Mouse (Mus musculus): ENCODE data around the gene Hsp90ab1. TPM values are rescaled to one million over a fixed set of nuclear protein-coding genes. Genes with fewer than 3 reads are reported as not detected.
A peak's percentile ranks its signal among the peaks of the same experiment; 100 is the strongest.

Gene Hsp90ab1
- 1,000 to 10,000 TPM; 1,454 to 1,586 TPM for total RNA-seq (2021)
- long read RNA-seq, experiment 1, transcript Hsp90ab1-201 (11 exons, 2,520 nt): major isoform, 1,460 of 1,690 reads
- long read RNA-seq, experiment 1, partial matches to known transcripts: 205 of 1,690 reads
- long read RNA-seq, experiment 1, other reads (novel, unspliced or antisense): 25 of 1,690 reads
- long read RNA-seq, experiment 2, transcript Hsp90ab1-201 (11 exons, 2,520 nt): major isoform, 1,224 of 1,412 reads
- long read RNA-seq, experiment 2, partial matches to known transcripts: 150 of 1,412 reads
- long read RNA-seq, experiment 2, other reads (novel, unspliced or antisense): 38 of 1,412 reads

DNA sequence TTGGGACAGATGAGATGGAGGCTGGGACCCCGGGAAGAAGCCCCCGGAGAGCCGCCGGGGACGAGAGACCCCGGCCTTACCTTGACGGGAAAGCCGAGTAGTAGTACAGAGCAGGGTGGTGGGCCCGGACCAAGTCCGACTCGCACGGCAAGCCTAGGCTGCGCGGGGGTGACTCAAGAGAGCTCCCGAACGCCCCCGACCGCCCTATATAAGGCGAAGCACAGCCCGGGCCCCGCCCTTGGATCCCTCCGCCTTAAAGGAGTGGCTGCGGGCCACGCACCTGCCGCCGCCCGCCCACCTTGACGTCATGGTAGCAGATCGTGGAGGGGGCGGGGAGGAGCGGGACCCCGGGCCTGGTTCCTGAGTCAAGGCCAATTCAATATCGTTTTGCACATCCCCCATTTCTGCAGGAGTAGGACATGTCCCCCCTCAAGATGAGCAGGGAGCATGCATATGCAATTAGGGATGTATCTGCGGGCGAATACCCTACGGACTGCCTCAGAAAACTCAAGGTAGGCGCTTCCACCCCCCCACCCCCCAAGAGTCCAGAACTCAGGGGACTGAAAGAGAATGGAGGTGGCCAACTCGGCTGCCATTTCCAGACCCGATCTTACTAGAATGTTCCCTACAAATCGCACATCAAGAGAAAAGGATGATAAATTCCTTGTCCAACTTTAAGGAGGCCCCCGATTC is at the start of gene Hsp90ab1:
Gene Hsp90ab1 (minus strand): TSS at position 185 of the 693 bp plus-strand sequence.
- DNase-seq (ENCODE audit: low spot score in 2 of 2): peak; percentile 98 to 99
- intact Hi-C loops (cut with DNase I): no loop called here

- intact Hi-C loops (cut with DNase I): no loop called here
- no peak for DNase-seq (ENCODE audit: low spot score in 2 of 2)
Observed at GRCm38 (mm10) chr17:45619386-45620256, 46.5 kb upstream of the Hsp90ab1 start.

DNA sequence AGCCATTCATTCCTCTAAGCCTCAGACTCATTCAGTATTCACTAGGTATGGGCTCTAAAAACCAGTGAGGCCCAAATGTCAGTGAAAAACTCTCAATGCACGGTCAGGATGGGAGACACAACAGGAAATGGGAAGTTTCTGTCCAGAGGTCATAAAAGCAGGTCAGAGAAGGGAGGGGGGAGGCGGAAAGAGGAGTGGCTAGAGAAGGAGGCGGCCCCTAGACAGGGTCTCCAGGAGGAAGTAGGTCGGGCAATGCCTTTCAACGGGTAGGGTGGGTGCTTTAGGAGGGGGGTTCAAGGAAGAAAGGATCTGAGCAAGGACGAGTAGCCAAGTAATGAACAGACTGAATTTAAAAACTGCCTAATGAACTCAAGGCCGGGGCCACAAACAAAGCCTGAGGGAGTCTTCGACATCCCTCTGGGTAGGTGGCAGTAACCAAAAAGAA is 45.9 kb upstream of the Hsp90ab1 start:
- intact Hi-C loops (cut with DNase I): no loop called here
- no peak for DNase-seq (ENCODE audit: low spot score in 2 of 2)

DNA sequence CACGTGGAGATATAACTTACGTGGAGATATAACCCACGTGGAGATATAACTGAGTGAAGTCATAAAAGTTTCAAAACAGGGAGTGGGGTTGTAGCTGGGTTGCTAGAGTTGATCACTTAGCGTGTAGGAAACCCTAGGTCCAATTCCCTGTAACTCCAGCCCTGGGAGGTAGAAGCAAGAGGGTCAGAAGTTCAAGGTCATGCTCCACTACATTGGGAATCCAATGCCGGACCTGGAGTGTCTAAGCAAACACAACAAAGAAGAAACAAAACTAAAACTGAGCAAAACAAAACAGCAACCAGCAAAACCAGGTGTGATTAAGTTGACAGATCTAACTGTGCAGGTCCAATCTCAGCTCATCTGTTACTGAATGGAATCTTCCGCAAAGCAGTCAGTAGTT is 44.6 kb upstream of the Hsp90ab1 start:
- DNase-seq (ENCODE audit: low spot score in 2 of 2): no peak
- intact Hi-C loops (cut with DNase I): no loop called here

DNA sequence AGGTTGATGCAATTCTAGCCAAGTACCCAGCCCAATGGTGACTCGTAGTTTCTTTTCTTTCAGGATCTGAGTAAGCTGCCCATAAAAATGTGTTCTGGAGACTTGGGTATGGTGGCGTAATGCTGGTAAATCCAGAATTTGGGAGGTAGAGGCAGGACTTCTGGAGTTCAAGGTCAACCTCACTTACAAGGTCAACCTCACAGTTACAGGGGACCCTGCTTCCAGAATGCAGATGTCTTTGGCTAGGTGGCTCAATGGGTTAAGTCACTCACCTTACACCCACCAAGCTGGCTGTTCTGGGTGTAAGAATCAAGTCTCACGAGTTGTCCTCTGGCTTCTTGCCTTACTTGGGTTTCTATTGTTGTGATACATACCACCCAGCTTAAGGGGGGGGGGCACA is 43.6 kb upstream of the Hsp90ab1 start:
- no peak for DNase-seq (ENCODE audit: low spot score in 2 of 2)
- intact Hi-C loops (cut with DNase I): no loop called here

- intact Hi-C loops (cut with DNase I): no loop called here
- DNase-seq (ENCODE audit: low spot score in 2 of 2): no peak
Observed at GRCm38 (mm10) chr17:45616046-45616650, 43.1 kb upstream of the Hsp90ab1 start.

GRCm38 (mm10) chr17:45612921-45613320 is 39.9 kb upstream of the Hsp90ab1 start:
- intact Hi-C loops (cut with DNase I): no loop called here
- no peak for DNase-seq (ENCODE audit: low spot score in 2 of 2)

- intact Hi-C loops (cut with DNase I): no loop called here
- DNase-seq (ENCODE audit: low spot score in 2 of 2): no peak
Observed at GRCm38 (mm10) chr17:45612008-45612407, 38.9 kb upstream of the Hsp90ab1 start.

DNA sequence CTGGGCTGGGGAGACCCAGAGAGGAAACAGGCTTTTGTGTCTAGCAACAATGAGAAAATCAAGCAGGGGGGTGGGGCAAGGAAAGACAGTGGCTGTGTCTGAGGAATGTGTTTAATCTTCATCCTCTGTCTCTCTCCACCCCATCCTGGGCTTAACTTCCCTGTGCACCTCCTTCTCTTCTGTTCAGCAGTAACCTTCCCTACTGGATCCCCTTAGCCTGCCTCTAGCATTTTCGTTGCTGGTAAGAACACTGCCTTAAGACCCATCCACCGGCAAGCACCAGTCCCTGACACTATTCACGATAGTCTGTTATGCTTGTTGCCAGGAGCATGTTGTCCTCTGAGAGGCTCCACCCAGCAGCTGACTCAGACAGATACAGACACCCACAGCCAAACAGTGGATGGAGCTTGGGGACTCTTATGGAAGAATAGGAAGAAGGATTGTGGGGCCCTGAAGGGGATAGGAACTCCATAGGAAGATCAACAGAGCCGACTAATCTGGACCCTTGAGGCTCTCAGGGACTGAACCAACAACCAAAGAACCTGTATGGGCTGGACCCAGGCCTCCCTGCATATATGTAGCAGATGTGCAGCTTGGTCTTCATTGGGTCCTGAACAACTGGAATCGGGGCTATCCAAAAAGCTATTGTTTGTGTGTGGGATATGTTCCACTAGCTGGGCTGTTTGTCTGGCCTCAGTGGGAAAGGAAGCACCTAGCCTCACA is 37.2 kb upstream of the Hsp90ab1 start:
- no peak for DNase-seq (ENCODE audit: low spot score in 2 of 2)
- intact Hi-C loops (cut with DNase I): no loop called here

DNA sequence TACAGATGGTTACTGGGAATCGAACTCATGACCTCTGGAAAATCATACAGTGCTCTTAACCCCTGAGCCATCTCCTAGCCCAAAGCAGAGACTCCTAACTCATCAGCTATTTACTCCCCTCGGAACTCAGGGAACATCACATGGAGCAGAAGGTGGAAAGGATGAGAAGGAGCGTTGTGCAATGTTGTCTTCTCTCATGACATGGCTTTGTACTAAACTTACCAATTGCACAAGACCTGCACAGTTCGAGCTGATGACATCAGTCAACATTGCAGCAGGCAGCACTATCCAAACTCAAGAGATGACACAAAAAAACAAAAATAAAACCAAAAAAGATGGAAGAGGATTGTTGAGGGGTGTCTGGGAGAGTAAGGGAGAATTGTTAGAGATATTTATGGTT is 35.3 kb upstream of the Hsp90ab1 start:
- intact Hi-C loops (cut with DNase I): no loop called here

GRCm38 (mm10) chr17:45606992-45607879 is 34.2 kb upstream of the Hsp90ab1 start:
- DNase-seq (ENCODE audit: low spot score in 2 of 2): no peak
- intact Hi-C loops (cut with DNase I): no loop called here

More for the DNA sequence above, 35.3 kb upstream of the Hsp90ab1 start:
- no peak for DNase-seq (ENCODE audit: low spot score in 2 of 2)

- intact Hi-C loops (cut with DNase I): no loop called here
- DNase-seq (ENCODE audit: low spot score in 2 of 2): no peak
Observed at GRCm38 (mm10) chr17:45602984-45603383, 29.9 kb upstream of the Hsp90ab1 start.

GRCm38 (mm10) chr17:45601877-45602304 is 28.8 kb upstream of the Hsp90ab1 start, which contains the start of gene Mymx:
Mymx (minus strand) TSS chr17:45602102.
- DNase-seq (ENCODE audit: low spot score in 2 of 2): no peak
- intact Hi-C loops (cut with DNase I): no loop called here

DNA sequence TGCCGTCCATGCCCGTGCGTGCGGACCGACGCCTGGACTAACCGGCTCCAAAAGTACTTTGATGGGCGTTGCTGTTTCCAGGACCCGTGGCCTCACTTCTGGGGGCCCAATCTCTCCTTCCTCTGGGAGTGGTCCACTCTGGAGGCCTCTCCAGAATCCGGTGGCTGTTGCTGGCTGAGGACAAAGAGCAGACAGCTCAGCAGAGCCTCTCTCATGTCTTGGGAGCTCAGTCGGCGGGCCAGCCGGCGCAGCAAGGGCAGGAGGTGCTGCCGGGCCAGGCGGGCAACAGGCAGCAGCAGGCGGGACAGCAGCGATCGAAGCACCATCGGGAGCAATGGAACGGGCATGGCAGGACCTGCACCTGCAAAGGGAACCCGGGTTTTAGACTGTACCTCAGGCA is 28.3 kb upstream of the Hsp90ab1 start:
- intact Hi-C loops (cut with DNase I): no loop called here
- DNase-seq (ENCODE audit: low spot score in 2 of 2): no peak

- no peak for DNase-seq (ENCODE audit: low spot score in 2 of 2)
- intact Hi-C loops (cut with DNase I): no loop called here
Observed at GRCm38 (mm10) chr17:45600267-45600666, 27.2 kb upstream of the Hsp90ab1 start.

DNA sequence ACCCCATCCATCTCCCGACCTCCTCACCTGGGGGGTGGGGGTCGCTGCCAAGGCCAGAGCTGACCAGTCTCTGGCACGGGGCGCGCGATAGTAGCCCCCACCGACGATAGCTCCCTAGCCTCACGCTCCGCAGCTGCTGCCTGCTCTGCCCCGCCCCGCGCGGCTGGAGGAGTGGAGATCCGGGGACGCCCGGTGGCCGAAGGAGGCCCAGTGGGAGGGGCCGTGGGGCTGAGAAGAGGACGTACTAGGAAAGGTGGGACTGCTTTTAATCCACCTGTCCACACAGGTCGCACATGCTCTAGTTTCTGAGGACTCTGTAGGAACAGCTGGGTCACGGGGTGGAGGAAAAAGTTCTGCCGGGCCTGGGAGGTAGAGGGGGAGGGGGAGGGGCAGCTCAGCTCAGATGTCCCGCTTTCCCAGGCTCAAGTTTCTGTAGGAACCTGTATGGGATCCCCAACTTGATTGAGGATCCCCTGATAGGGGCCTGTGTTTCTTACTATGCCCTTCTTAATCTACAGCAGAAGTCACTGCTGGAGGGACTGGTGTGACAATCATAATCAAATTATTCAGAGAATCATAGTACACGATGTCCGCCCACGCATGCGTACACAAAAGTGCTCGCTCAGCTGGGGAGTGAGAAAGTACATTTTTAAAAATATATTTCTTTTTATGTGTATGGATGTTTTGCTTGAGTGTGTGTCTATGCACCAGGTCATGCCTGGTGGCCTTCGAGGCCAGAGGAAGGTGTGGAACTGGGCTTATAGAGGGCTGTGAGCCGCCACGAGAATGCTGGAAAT is 26.6 kb upstream of the Hsp90ab1 start, which contains the start of gene Slc29a1:
Gene Slc29a1 (minus strand): TSS at position 161 of the 797 bp plus-strand sequence.
- intact Hi-C loops (cut with DNase I): no loop called here
- DNase-seq (ENCODE audit: low spot score in 2 of 2): peak; percentile 52 to 75

GRCm38 (mm10) chr17:45598891-45599290 is 25.8 kb upstream of the Hsp90ab1 start:
- no peak for DNase-seq (ENCODE audit: low spot score in 2 of 2)
- intact Hi-C loops (cut with DNase I): no loop called here

Measured in left cerebral cortex, postnatal 14 days (tissue).